Mouse (Mus musculus): ENCODE results near the gene Dlx2. TPM values are rescaled to one million over a fixed set of nuclear protein-coding genes. Genes with fewer than 3 reads are reported as not detected.

The Dlx2 gene
- total and polyA plus RNA-seq, 2 experiments from 2014 or later, result 1.1 TPM; not detected in 1

DNA sequence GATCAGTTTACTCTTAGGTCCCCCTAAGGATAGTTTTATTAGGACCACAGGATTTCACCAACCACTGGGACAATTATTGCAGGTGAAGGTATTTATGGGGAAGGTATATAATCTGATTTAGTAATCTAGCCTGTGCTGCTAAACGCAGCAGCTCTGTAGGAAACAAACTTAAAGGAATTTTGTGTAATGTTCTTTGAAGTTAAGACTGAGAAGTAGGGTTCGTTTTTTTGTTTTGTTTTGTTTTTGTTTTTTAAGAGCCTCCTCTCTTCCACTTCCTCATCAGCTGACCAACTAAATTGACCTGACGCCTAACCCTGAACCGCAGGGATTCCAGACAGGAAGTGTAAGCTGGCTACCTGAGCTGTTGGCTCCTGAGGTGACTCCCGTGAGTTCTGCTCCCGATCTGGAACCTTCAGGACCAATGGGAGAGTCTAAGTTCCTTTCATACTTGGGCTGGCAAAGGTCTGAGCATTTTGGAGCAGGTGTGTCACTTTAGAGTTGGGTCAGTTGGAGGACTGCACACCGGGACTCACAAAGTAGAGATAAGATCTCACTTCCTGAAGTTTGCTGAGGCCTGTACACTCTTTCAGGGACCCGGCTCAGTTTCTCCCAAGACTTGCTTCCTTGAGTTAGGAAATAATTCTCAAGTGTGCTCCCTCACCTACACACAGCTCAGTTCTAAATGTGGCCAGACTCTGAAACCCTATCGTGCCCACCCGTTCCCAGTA lies 19.8 kb downstream of the Dlx2 start:
- no peak overlapping the region for H3K4me2 ChIP-seq (ENCODE audit: low read depth, low read length)
- TF ChIP-seq EP300 (IDR thresholded peaks at IDR 0.05; ENCODE audit: low read depth), result no peak
- TF ChIP-seq CTCF (IDR thresholded peaks at IDR 0.05; ENCODE audit: low read depth), result no peak
- WGBS, result 7% methylated on average over 10 of the region's 10 CpGs

DNA sequence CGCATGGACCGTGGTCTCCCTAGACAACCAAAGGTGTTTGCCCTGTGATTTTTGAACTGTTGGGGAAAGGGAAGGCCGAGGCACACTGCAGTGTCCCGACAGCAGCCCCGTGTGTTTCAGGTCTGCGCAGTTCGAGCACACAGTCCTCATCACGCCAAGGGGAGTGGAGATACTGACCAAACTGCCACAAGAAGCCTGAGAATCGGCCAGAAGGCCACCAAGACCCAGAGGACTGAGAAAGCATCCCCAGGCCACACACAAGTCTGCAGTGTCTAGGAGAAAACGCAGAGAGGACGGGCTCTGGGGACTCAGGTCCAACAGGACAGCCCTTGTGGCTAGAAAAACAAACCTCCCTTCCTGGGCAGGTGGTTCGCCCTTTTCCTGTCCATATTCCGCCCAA lies 21.8 kb downstream of the Dlx2 start:
- WGBS, result 43% methylated on average over 13 of the region's 13 CpGs
- Histone ChIP-seq H3K4me1 (ENCODE audit: control insufficient read depth, insufficient read depth) (peaks cover 9% of the 10 kb centered on the region; the same call in 1 of the 2 replicates), H3K9me3 (replicated peaks; ENCODE audit: control insufficient read depth, low read length) (no peaks in the 10 kb centered on the region), H3K9ac (replicated peaks; ENCODE audit: low read depth, low read length) (no peak overlapping the region), H3K36me3 (replicated peaks; ENCODE audit: control insufficient read depth, insufficient read depth, low read length) (no peaks in the 10 kb centered on the region), H3K4me3 (ENCODE audit: low read depth, low read length) (no peak overlapping the region), H3K27ac (ENCODE audit: low read depth) (no peak overlapping the region), H3K27me3 (ENCODE audit: control insufficient read depth, insufficient read depth, low read length) (peaks cover 81% of the 10 kb centered on the region), H3K4me2 (ENCODE audit: low read depth, low read length) (no peak overlapping the region)
- DNase-seq (ENCODE audit: low spot score) (no peak), ATAC-seq (ENCODE audit: insufficient read depth, low read depth) (no peak)
- TF ChIP-seq CTCF (IDR thresholded peaks at IDR 0.05; ENCODE audit: low read depth) (no peak), EP300 (IDR thresholded peaks at IDR 0.05; ENCODE audit: low read depth) (no peak)

More for the DNA sequence above, 19.8 kb downstream of the Dlx2 start:
- Histone ChIP-seq H3K36me3 (replicated peaks; ENCODE audit: control insufficient read depth, insufficient read depth, low read length) (no peaks in the 10 kb centered on the region), H3K27me3 (ENCODE audit: control insufficient read depth, insufficient read depth, low read length) (peaks cover 93% of the 10 kb centered on the region), H3K9ac (replicated peaks; ENCODE audit: low read depth, low read length) (no peak overlapping the region), H3K27ac (ENCODE audit: low read depth) (no peak overlapping the region), H3K4me3 (ENCODE audit: low read depth, low read length) (no peak overlapping the region), H3K9me3 (replicated peaks; ENCODE audit: control insufficient read depth, low read length) (no peaks in the 10 kb centered on the region), H3K4me1 (ENCODE audit: control insufficient read depth, insufficient read depth) (peaks cover 9% of the 10 kb centered on the region; the same call in 1 of the 2 replicates)
- DNase-seq (ENCODE audit: low spot score) (no peak), ATAC-seq (ENCODE audit: insufficient read depth, low read depth) (no peak)

DNA sequence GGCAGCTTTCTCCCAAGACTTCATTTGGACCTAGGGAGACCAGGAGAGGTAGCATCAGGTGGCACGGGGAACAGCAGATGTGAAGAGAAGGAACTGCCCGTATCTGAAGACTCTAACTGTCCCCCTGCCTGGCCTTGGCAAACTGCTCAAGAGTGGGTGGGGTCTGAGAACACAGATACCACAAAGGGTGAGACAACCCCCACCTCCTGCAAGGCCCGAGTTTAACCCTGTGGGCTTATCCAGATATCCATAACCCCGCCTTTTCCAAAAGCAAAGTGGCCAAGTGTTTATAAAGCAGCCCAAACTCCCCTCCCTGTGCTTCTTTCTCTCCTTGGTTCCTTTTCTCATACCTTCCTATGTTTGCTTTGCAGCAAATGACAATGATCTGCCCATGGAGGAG lies 23.1 kb downstream of the Dlx2 start:
- no peak overlapping the region for H3K4me2 ChIP-seq (ENCODE audit: low read depth, low read length)
- WGBS, result 57% methylated on average over 4 of the region's 4 CpGs
- no peaks in the 10 kb centered on the region for H3K36me3 ChIP-seq (replicated peaks; ENCODE audit: control insufficient read depth, insufficient read depth, low read length)
- DNase-seq (ENCODE audit: low spot score) (no peak), ATAC-seq (ENCODE audit: insufficient read depth, low read depth) (no peak)
- no peak overlapping the region for H3K4me3 ChIP-seq (ENCODE audit: low read depth, low read length)
- no peaks in the 10 kb centered on the region for H3K9me3 ChIP-seq (replicated peaks; ENCODE audit: control insufficient read depth, low read length)
- TF ChIP-seq CTCF (IDR thresholded peaks at IDR 0.05; ENCODE audit: low read depth) (no peak), EP300 (IDR thresholded peaks at IDR 0.05; ENCODE audit: low read depth) (no peak)
- H3K4me1 ChIP-seq (ENCODE audit: control insufficient read depth, insufficient read depth), result no peaks in the 10 kb centered on the region
- no peak overlapping the region; the same call in 1 of the 2 replicates for H3K27ac ChIP-seq (ENCODE audit: low read depth)
- H3K27me3 ChIP-seq (ENCODE audit: control insufficient read depth, insufficient read depth, low read length), result peaks cover 70% of the 10 kb centered on the region
- H3K9ac ChIP-seq (replicated peaks; ENCODE audit: low read depth, low read length), result no peak overlapping the region

DNA sequence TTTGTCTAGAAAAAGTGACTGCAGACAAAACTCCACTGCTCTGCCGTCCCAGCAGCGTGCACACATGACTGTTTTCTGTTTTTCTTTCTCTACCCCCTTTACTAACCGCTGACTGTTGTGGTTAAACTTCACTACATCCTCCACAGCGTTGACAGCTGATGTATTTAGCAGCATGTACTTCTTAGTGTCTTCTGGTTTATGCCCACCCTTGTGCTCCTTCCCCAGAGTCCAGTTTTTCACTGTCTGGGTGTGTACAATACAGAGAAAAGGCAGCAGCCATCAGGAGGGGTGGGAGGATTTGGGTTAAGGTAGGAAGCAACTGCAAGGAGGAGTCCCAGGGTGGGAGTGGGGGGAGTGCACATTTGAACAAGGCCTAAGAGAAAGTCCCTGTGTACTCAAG lies 23.7 kb downstream of the Dlx2 start:
- H3K9me3 ChIP-seq (replicated peaks; ENCODE audit: control insufficient read depth, low read length), result no peaks in the 10 kb centered on the region
- no peak overlapping the region for H3K4me2 ChIP-seq (ENCODE audit: low read depth, low read length)
- H3K4me1 ChIP-seq (ENCODE audit: control insufficient read depth, insufficient read depth), result no peaks in the 10 kb centered on the region
- no peak for DNase-seq (ENCODE audit: low spot score)
- no peaks in the 10 kb centered on the region for H3K36me3 ChIP-seq (replicated peaks; ENCODE audit: control insufficient read depth, insufficient read depth, low read length)
- no peak for TF ChIP-seq CTCF (IDR thresholded peaks at IDR 0.05; ENCODE audit: low read depth)
- TF ChIP-seq EP300 (IDR thresholded peaks at IDR 0.05; ENCODE audit: low read depth), result no peak
- no peak overlapping the region for H3K4me3 ChIP-seq (ENCODE audit: low read depth, low read length)
- H3K27me3 ChIP-seq (ENCODE audit: control insufficient read depth, insufficient read depth, low read length), result peaks cover 65% of the 10 kb centered on the region
- no peak overlapping the region for H3K9ac ChIP-seq (replicated peaks; ENCODE audit: low read depth, low read length)
- H3K27ac ChIP-seq (ENCODE audit: low read depth), result no peak overlapping the region; the same call in 1 of the 2 replicates
- 47% methylated on average over 4 of the region's 4 CpGs for WGBS
- ATAC-seq (ENCODE audit: insufficient read depth, low read depth), result no peak

DNA sequence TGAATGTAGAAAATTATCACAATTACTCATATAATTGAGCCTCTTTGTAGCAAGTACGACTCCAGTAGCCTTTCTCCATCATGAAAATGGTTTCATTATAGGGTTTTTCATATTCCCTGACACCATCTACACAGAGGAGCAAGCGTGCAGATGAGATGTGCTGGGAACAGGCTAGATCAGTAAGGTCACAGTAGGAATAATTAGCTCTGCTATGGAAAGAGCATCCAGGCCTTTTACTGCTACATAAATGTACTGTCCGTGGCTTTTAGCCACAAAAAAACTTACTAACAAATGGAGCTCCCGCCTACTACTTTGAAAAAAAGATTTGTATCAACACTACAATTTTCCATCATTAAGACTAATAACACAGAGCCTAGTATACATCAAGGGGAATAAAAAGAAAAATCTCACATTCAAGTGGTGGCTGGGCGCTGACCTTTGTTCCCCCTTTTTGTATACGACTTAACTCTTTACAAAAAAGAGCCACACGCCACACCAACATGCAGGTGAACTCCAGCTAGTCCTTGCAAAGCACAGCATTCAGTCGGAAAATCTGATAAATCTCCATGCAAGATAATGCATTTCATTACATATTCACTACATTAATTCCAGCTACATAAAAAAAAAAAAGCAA lies 29.0 kb downstream of the Dlx2 start:
- 88% methylated on average over 8 of the region's 8 CpGs for WGBS
- Histone ChIP-seq H3K27me3 (ENCODE audit: control insufficient read depth, insufficient read depth, low read length) (peaks cover 13% of the 10 kb centered on the region), H3K4me3 (ENCODE audit: low read depth, low read length) (no peak overlapping the region), H3K27ac (ENCODE audit: low read depth) (no peak overlapping the region), H3K9ac (replicated peaks; ENCODE audit: low read depth, low read length) (no peak overlapping the region), H3K9me3 (replicated peaks; ENCODE audit: control insufficient read depth, low read length) (no peaks in the 10 kb centered on the region), H3K4me1 (ENCODE audit: control insufficient read depth, insufficient read depth) (no peaks in the 10 kb centered on the region), H3K36me3 (replicated peaks; ENCODE audit: control insufficient read depth, insufficient read depth, low read length) (no peaks in the 10 kb centered on the region), H3K4me2 (ENCODE audit: low read depth, low read length) (no peak overlapping the region)
- ATAC-seq (ENCODE audit: insufficient read depth, low read depth) (no peak), DNase-seq (ENCODE audit: low spot score) (no peak)
- TF ChIP-seq CTCF (IDR thresholded peaks at IDR 0.05; ENCODE audit: low read depth), result no peak
- no peak for TF ChIP-seq EP300 (IDR thresholded peaks at IDR 0.05; ENCODE audit: low read depth)
